Mouse (Mus musculus): ENCODE results near the gene Cabp2.

DNA sequence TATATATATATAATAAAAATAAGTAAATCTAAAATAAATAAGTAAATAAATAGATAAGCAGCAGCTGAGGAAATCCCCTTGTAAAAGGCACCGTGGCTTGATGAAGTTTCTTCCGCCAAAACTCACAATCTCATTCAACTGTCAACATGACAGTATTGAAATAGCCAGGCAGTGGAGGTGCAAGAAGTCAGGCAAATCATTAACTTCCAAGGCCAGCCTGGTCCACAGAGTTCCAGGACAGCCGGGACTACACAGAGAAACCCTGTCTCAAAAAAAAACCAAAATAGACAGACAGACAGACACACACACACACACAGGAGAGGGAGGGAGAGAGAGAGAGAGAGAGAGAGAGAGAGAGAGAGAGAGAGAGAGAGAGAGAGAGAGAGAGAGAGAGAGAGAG is 48.1 kb upstream of the Cabp2 start:
- no peak for TF ChIP-seq POLR2A (IDR thresholded peaks at IDR 0.05; ENCODE audit: extremely low read depth, insufficient read depth, low read length)
- TF ChIP-seq CTCF (IDR thresholded peaks at IDR 0.05; ENCODE audit: extremely low read depth, insufficient read depth, low read length): no peak
